Mouse (Mus musculus) CH12.LX (cell line): ENCODE measurements around the gene Sacm1l. TPM values are rescaled to one million over a fixed set of nuclear protein-coding genes. Genes with fewer than 3 reads are reported as not detected.

Source experiments
- DNase-seq: peaks from one replicate; pipeline ENCODE4 v3.0.0-alpha.2; 2013; ENCODE audit errors: extremely low read depth
- H3K27ac ChIP-seq: 2 replicates; pipeline ENCODE4 v1.5.1; 2012; ENCODE audit warnings: low read depth, mild to moderate bottlenecking, control low read depth, moderate library complexity; ENCODE audit not compliant: insufficient read depth
- H3K27me3 ChIP-seq: replicated peaks from 2 replicates; pipeline ENCODE3; 2012; ENCODE audit warnings: inconsistent platforms
- H3K36me3 ChIP-seq, 2 experiments: replicated peaks in 1 of 2; 2 replicates each; pipeline versions ENCODE3 to v1.6.1; 2012; ENCODE audit warnings: inconsistent platforms in 1 of 2, low read length in 1 of 2, mild to moderate bottlenecking in 1 of 2, mixed read lengths in 1 of 2, moderate library complexity in 1 of 2; ENCODE audit not compliant: control insufficient read depth in 1 of 2, insufficient read depth in 1 of 2
- H3K4me1 ChIP-seq, 2 experiments: 2 replicates each; pipeline ENCODE4 v1.6.1; 2012; ENCODE audit warnings: inconsistent platforms in 1 of 2, moderate library complexity in 1 of 2; ENCODE audit not compliant: insufficient read depth in 2 of 2, control insufficient read depth in 1 of 2
- H3K4me2 ChIP-seq: 2 replicates; pipeline ENCODE4 v1.6.1; 2012; ENCODE audit warnings: low read depth, mild to moderate bottlenecking, control low read depth; ENCODE audit not compliant: poor library complexity, insufficient read depth, severe bottlenecking
- H3K4me3 ChIP-seq, 3 experiments: fragments of 150-350 bp in 1 of 3; sonication (generic) in 1 of 3; replicated peaks in 1 of 3; 2 replicates each; pipeline versions ENCODE3 to v1.5.1; 2011 to 2012; ENCODE audit warnings: low read depth in 2 of 3, low read length in 2 of 3, mild to moderate bottlenecking in 2 of 3, moderate library complexity in 2 of 3, control low read depth in 1 of 3, improper control_type of control experiment in 1 of 3, inconsistent platforms in 1 of 3, mixed read lengths in 1 of 3; ENCODE audit not compliant: poor library complexity in 1 of 3
- H3K79me2 ChIP-seq: replicated peaks from 2 replicates; pipeline ENCODE4 v1.6.1; 2012; ENCODE audit warnings: mild to moderate bottlenecking, moderate library complexity; ENCODE audit not compliant: control insufficient read depth, poor library complexity, insufficient read depth, severe bottlenecking; ENCODE audit errors: extremely low read depth
- H3K9ac ChIP-seq: 2 replicates; pipeline ENCODE4 v1.6.1; 2012; ENCODE audit warnings: low read depth, mild to moderate bottlenecking, control low read depth, moderate library complexity; ENCODE audit not compliant: insufficient read depth
- H3K9me3 ChIP-seq: replicated peaks from 2 replicates; pipeline ENCODE3; 2012; ENCODE audit warnings: low read length, inconsistent platforms, mixed read lengths
- CHD2 ChIP-seq: IDR thresholded peaks from 2 replicates; pipeline ENCODE4 v1.6.1; 2011; ENCODE audit warnings: low read length, improper control_type of control experiment
- KAT2A ChIP-seq: IDR thresholded peaks from 2 replicates; pipeline ENCODE4 v1.6.1; 2012; ENCODE audit warnings: low read length, improper control_type of control experiment, inconsistent platforms; ENCODE audit not compliant: insufficient replicate concordance
- TCF12 ChIP-seq: IDR thresholded peaks from 2 replicates; pipeline ENCODE4 v1.6.1; 2014; ENCODE audit warnings: low read depth, mild to moderate bottlenecking, inconsistent platforms, low read length, improper control_type of control experiment
- UBTF ChIP-seq: IDR thresholded peaks from 2 replicates; pipeline ENCODE4 v1.6.1; 2012; ENCODE audit warnings: low read depth, mild to moderate bottlenecking, inconsistent platforms, low read length, improper control_type of control experiment, moderate library complexity
- USF1 ChIP-seq: IDR thresholded peaks from 2 replicates; pipeline ENCODE4 v1.6.1; 2014; ENCODE audit warnings: low read depth, mild to moderate bottlenecking, inconsistent platforms, low read length, improper control_type of control experiment
- ZKSCAN1 ChIP-seq: IDR thresholded peaks from 2 replicates; pipeline ENCODE4 v1.6.1; 2012; ENCODE audit warnings: low read depth, inconsistent platforms, low read length, improper control_type of control experiment, borderline replicate concordance
- dilution Hi-C: fragments of 300-500 bp; cut with MboI; formaldehyde crosslinking; loops from 2 replicates; pipeline ENCODE4 v1.14.3; 2020; ENCODE audit warnings: low sequenced_read_pairs; ENCODE audit not compliant: extremely low pct_unique_long_range_greater_than_20kb, extremely low pct_ligation_motif_present
- in situ Hi-C: fragments of 300-500 bp; cut with MboI; formaldehyde crosslinking; loops from 3 replicates; pipeline ENCODE4 v1.14.3; 2019; ENCODE audit warnings: low sequenced_read_pairs, low pct_ligation_motif_present, low pct_unique_long_range_greater_than_20kb, mixed read lengths
- polyA plus RNA-seq: library from polyadenylated mRNA; unstranded; fragments of >175 nt; gene quantifications from 2 replicates; pipeline ENCODE4 v1.2.1, GENCODE M21; 2012; ENCODE audit warnings: low read depth; ENCODE audit not compliant: insufficient read length
- total RNA-seq, 2 experiments: library from RNA; depleted of rRNA; stranded (reverse); fragments of 300-350 nt in 1 of 2; fragments of >200 nt in 1 of 2; gene quantifications; 2 replicates each; pipeline ENCODE4 v1.2.3; 2012 to 2014

Gene Sacm1l
- total and polyA plus RNA-seq, 3 experiments: 31.1 to 67.6 (median 37.4) TPM

GRCm38 (mm10) chr9:123638668-123639089 lies 109.1 kb downstream of the Sacm1l start (continued):
- TF ChIP-seq CHD2 (no peak), KAT2A (no peak), ZKSCAN1 (no peak), TCF12 (no peak), USF1 (no peak)

DNA sequence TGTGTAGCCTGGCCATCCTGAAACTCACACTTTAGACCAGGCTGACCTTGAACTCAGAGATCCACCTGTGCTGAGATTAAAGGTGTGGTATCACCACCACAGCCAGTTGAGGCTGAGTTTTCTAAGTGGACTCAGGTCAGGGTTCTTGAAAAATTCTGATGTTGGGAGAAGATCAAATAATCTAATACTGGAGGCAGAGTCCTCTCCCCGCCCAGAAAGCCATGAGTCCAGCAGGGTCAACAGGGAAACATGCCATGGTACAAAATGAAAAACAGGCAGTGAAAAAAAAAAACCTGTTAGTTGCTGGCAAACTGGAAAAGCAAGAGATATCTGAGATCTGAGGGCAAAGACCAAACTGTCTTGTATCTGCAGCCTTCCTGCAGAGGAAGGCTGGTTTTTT lies 110.5 kb downstream of the Sacm1l start:
- in situ Hi-C loops: no loop called here
- no peak for TF ChIP-seq UBTF
- TF ChIP-seq KAT2A: no peak
- TF ChIP-seq, all 38 proteins: peak for 0
- no peaks in the 10 kb centered on the region for H3K79me2 ChIP-seq
- H3K9ac ChIP-seq: no peak overlapping the region
- no peak overlapping the region for H3K27ac ChIP-seq
- peaks cover 0 to 14% of the 10 kb centered on the region in 2 experiments; a peak in 2 of 4 replicates for H3K4me1 ChIP-seq
- dilution Hi-C loops: no loop called here
- no peaks in the 10 kb centered on the region for H3K36me3 ChIP-seq
- no peak overlapping the region for H3K4me3 ChIP-seq
- no peak for DNase-seq
- H3K9me3 ChIP-seq: peaks cover 2% of the 10 kb centered on the region
- H3K27me3 ChIP-seq: no peaks in the 10 kb centered on the region
- no peak overlapping the region for H3K4me2 ChIP-seq

Other genes with a start within 250 kb of the Sacm1l start
- gene Lars2, start 162.8 kb upstream of the Sacm1l start, total RNA-seq (2012; rRNA removed): 4,255 and 15,188 TPM in 2 replicates
- 4.8 and 5.1 TPM in 2 replicates for gene Lars2, start 162.8 kb upstream of the Sacm1l start, total RNA-seq (2014; rRNA removed)
- gene Lars2, start 162.8 kb upstream of the Sacm1l start, polyA plus RNA-seq: 421 and 765 TPM in 2 replicates
- 64.5 and 68.6 TPM in 2 replicates for gene Limd1, start 51.1 kb upstream of the Sacm1l start, total RNA-seq (2012; rRNA removed)
- 52.6 and 52.7 TPM in 2 replicates for gene Limd1, start 51.1 kb upstream of the Sacm1l start, total RNA-seq (2014; rRNA removed)
- gene Limd1, start 51.1 kb upstream of the Sacm1l start, polyA plus RNA-seq: 54.6 and 60.5 TPM in 2 replicates
- gene Slc6a20b, start 102.8 kb downstream of the Sacm1l start, total RNA-seq (2012; rRNA removed): 0.42 and 0.55 TPM in 2 replicates
- not detected in 2 replicates for gene Slc6a20b, start 102.8 kb downstream of the Sacm1l start, total RNA-seq (2014; rRNA removed)
- not detected in 2 replicates for gene Slc6a20b, start 102.8 kb downstream of the Sacm1l start, polyA plus RNA-seq
- gene Ccr9, start 148.7 kb downstream of the Sacm1l start, total RNA-seq (2012; rRNA removed): 0.04 TPM in 2 replicates
- gene Ccr9, start 148.7 kb downstream of the Sacm1l start, total RNA-seq (2014; rRNA removed): not detected in 2 replicates
- gene Ccr9, start 148.7 kb downstream of the Sacm1l start, polyA plus RNA-seq: 0.09 and 0.10 TPM in 2 replicates
- not detected in 2 replicates for gene Slc6a20a, start 149.1 kb downstream of the Sacm1l start, total RNA-seq (2012; rRNA removed)
- gene Slc6a20a, start 149.1 kb downstream of the Sacm1l start, total RNA-seq (2014; rRNA removed): not detected in 2 replicates
- gene Slc6a20a, start 149.1 kb downstream of the Sacm1l start, polyA plus RNA-seq: not detected in 2 replicates
- 17.6 and 17.8 TPM in 2 replicates for gene Lztfl1, start 187.9 kb downstream of the Sacm1l start, total RNA-seq (2012; rRNA removed)
- gene Lztfl1, start 187.9 kb downstream of the Sacm1l start, total RNA-seq (2014; rRNA removed): 25.6 and 35.7 TPM in 2 replicates
- gene Lztfl1, start 187.9 kb downstream of the Sacm1l start, polyA plus RNA-seq: 28.3 and 36.7 TPM in 2 replicates